Mouse (Mus musculus) T-cell, adult 66 days (primary cell): ENCODE data around the gene Hpcal1. TPM values are rescaled to one million over a fixed set of nuclear protein-coding genes. Genes with fewer than 3 reads are reported as not detected.

Experiments used
- total RNA-seq, 2 experiments: library from RNA; stranded (reverse); gene quantifications; 3 replicates in 1 of 2; 4 replicates in 1 of 2; pipeline ENCODE4 v1.2.4; 2023

Gene Hpcal1
- total RNA-seq: 10 to 100 TPM; 89.1 to 93.7 TPM

GRCm38 (mm10) chr12:17690564-17691281 lies at the start of gene Hpcal1:
Hpcal1 (plus strand) TSS chr12:17690856.

Other genes with a start within 250 kb of the Hpcal1 start
- gene Odc1, start 146.1 kb upstream of the Hpcal1 start, total RNA-seq: 100 to 1,000 TPM; 459 to 493 TPM